Mouse (Mus musculus): Measurements from ENCODE around the gene Tnfsf11.

Tnfsf11 gene

GRCm38 (mm10) chr14:78287906-78288800 lies 19.7 kb downstream of the Tnfsf11 start:
- peak; percentile 76 to 84 for DNase-seq

GRCm38 (mm10) chr14:78286011-78286548 lies 21.8 kb downstream of the Tnfsf11 start:
- DNase-seq, result no peak

- peak in 1 of 2 experiments; percentile 20 for DNase-seq
These were observed 25.4 kb downstream of the Tnfsf11 start for GRCm38 (mm10) chr14:78282490-78282889.

GRCm38 (mm10) chr14:78276395-78276930 lies 31.4 kb downstream of the Tnfsf11 start:
- DNase-seq, result peak in 1 of 2 experiments; percentile 16

GRCm38 (mm10) chr14:78274851-78275250 lies 33.0 kb downstream of the Tnfsf11 start:
- peak; percentile 74 to 78 for DNase-seq

GRCm38 (mm10) chr14:78274146-78274545 lies 33.7 kb downstream of the Tnfsf11 start:
- no peak for DNase-seq

GRCm38 (mm10) chr14:78273571-78273970 lies 34.3 kb downstream of the Tnfsf11 start:
- DNase-seq, result peak; percentile 64 to 68

- no peak for DNase-seq
These were observed 43.0 kb downstream of the Tnfsf11 start for GRCm38 (mm10) chr14:78264876-78265275.

GRCm38 (mm10) chr14:78262596-78262995 lies 45.2 kb downstream of the Tnfsf11 start:
- DNase-seq, result no peak

- DNase-seq, result no peak
These were observed 46.6 kb downstream of the Tnfsf11 start for GRCm38 (mm10) chr14:78261246-78261645.

GRCm38 (mm10) chr14:78254017-78254416 lies 53.8 kb downstream of the Tnfsf11 start:
- no peak for DNase-seq

- peak; percentile 23 to 34 for DNase-seq
These were observed 61.2 kb downstream of the Tnfsf11 start for GRCm38 (mm10) chr14:78246601-78247000.

GRCm38 (mm10) chr14:78244811-78245210 lies 63.0 kb downstream of the Tnfsf11 start:
- no peak for DNase-seq

- DNase-seq, result no peak
These were observed 68.5 kb downstream of the Tnfsf11 start for GRCm38 (mm10) chr14:78239346-78239745.

- peak; percentile 19 to 29 for DNase-seq
These were observed 70.6 kb downstream of the Tnfsf11 start for GRCm38 (mm10) chr14:78237238-78237637.

- DNase-seq, result peak; percentile 54 to 63
These were observed 71.7 kb downstream of the Tnfsf11 start for GRCm38 (mm10) chr14:78236144-78236543.

- DNase-seq, result no peak
These were observed 72.5 kb downstream of the Tnfsf11 start for GRCm38 (mm10) chr14:78235296-78235695.

- no peak for DNase-seq
These were observed 78.8 kb downstream of the Tnfsf11 start for GRCm38 (mm10) chr14:78229012-78229411.

Data from cerebellum, postnatal 10 days (tissue).